In genomic region chr3:56471823-56472222, GRCm38 (mm10) we compare ENCODE assay signal across 27 mouse cellular contexts.
DNase-seq lines count a peak whose midpoint lies in the region; ATAC-seq and TF ChIP-seq lines count a peak whose summit lies in the region.
"Had no signal": no experiment of that assay in that cellular context is flagged by ENCODE, and none has a peak within 500 bp of the region (broad histone marks: within the 10 kb centered on the region; RNA-seq: fewer than 3 reads in every experiment).

No protein-coding gene starts in this region.

- TF ChIP-seq POLR2A in brain, embryonic 14.5 days (IDR thresholded peaks at IDR 0.05; ENCODE audit: borderline replicate concordance, extremely low read depth, insufficient read depth, insufficient read length, poor library complexity, severe bottlenecking), result no peak

- no peak overlapping the region for H3K4me3 ChIP-seq in forebrain, embryonic 12.5 days (replicated peaks)
- H3K4me3 ChIP-seq in forebrain, embryonic 13.5 days, result no peak overlapping the region
- H3K4me3 ChIP-seq in midbrain, embryonic 11.5 days (ENCODE audit: low read depth, low read length), result no peak overlapping the region
- no peak overlapping the region for H3K4me3 ChIP-seq in midbrain, embryonic 15.5 days
- no peak overlapping the region for H3K4me3 ChIP-seq in forebrain, embryonic 16.5 days (replicated peaks; ENCODE audit: low read length)
- H3K4me3 ChIP-seq: gastrocnemius, adult 2 months; hindbrain, embryonic 15.5 days; liver, embryonic 12.5 days; megakaryocyte, embryonic 14.5 days had no signal

- 28% methylated on average over 5 of the region's 5 CpGs for WGBS in forebrain, embryonic 12.5 days
- 19% methylated on average over 5 of the region's 5 CpGs for WGBS in forebrain, embryonic 13.5 days
- WGBS in midbrain, embryonic 11.5 days, result 34% methylated on average over 5 of the region's 5 CpGs
- 22% methylated on average over 5 of the region's 5 CpGs for WGBS in midbrain, embryonic 15.5 days
- 16% methylated on average over 5 of the region's 5 CpGs for WGBS in forebrain, embryonic 16.5 days

- no peak overlapping the region for H3K27ac ChIP-seq in forebrain, embryonic 12.5 days
- H3K27ac ChIP-seq in forebrain, embryonic 13.5 days, result no peak overlapping the region
- H3K27ac ChIP-seq in midbrain, embryonic 11.5 days (ENCODE audit: low read depth, low read length), result no peak overlapping the region
- no peak overlapping the region for H3K27ac ChIP-seq in midbrain, embryonic 15.5 days
- H3K27ac ChIP-seq in forebrain, embryonic 16.5 days (ENCODE audit: low read length), result 0 out of 2 replicates have a peak overlapping the region, but pooled peaks have one; percentile 4
- H3K27ac ChIP-seq: gastrocnemius, adult 2 months; hindbrain, embryonic 15.5 days; liver, embryonic 12.5 days had no signal

- ATAC-seq in forebrain, embryonic 12.5 days (ENCODE audit: low FRiP score), result no peak
- ATAC-seq in forebrain, embryonic 13.5 days, result no peak
- ATAC-seq in midbrain, embryonic 11.5 days (ENCODE audit: low FRiP score), result peak; percentile 28; the same call in 1 of the 2 replicates
- no peak for ATAC-seq in midbrain, embryonic 15.5 days (replicated peaks)
- no peak for ATAC-seq in forebrain, embryonic 16.5 days
- ATAC-seq: CD4-positive, CD25-positive, alpha-beta regulatory T cell, adult 4 months; liver, embryonic 12.5 days; liver, postnatal 0 days had no signal

- H3K4me2 ChIP-seq in forebrain, embryonic 12.5 days, result 0 out of 2 replicates have a peak overlapping the region, but pooled peaks have one; percentile 1
- H3K4me2 ChIP-seq in forebrain, embryonic 13.5 days, result no peak overlapping the region
- H3K4me2 ChIP-seq in midbrain, embryonic 11.5 days, result no peak overlapping the region
- H3K4me2 ChIP-seq in midbrain, embryonic 15.5 days, result no peak overlapping the region
- no peak overlapping the region for H3K4me2 ChIP-seq in forebrain, embryonic 16.5 days (ENCODE audit: low read length)
- H3K4me2 ChIP-seq: heart, embryonic 11.5 days; hindbrain, embryonic 15.5 days; liver, embryonic 12.5 days had no signal

- peaks cover 35% of the 10 kb centered on the region for H3K4me1 ChIP-seq in forebrain, embryonic 12.5 days
- peaks cover 44% of the 10 kb centered on the region for H3K4me1 ChIP-seq in forebrain, embryonic 13.5 days
- peaks cover 17% of the 10 kb centered on the region for H3K4me1 ChIP-seq in midbrain, embryonic 11.5 days (ENCODE audit: control insufficient read depth, insufficient read depth, low read length)
- H3K4me1 ChIP-seq in midbrain, embryonic 15.5 days, result peaks cover 22% of the 10 kb centered on the region
- H3K4me1 ChIP-seq in forebrain, embryonic 16.5 days (replicated peaks; ENCODE audit: control insufficient read depth, insufficient read depth, low read length), result peaks cover 28% of the 10 kb centered on the region
- H3K4me1 ChIP-seq: liver, embryonic 12.5 days; megakaryocyte, embryonic 14.5 days had no signal

- no peak for TF ChIP-seq CTCF in brain, embryonic 14.5 days (IDR thresholded peaks at IDR 0.05; ENCODE audit: borderline replicate concordance, extremely low read depth, insufficient read depth, insufficient read length)

- DNase-seq in midbrain, embryonic 11.5 days (ENCODE audit: low spot score, missing footprints), result no peak
- DNase-seq in brain, embryonic 14.5 days (ENCODE audit: low read depth), result peak; percentile 55
- DNase-seq in layer of hippocampus, postnatal 36 days, result no peak
- DNase-seq: adrenal gland, postnatal 36 days; cerebellum, adult 2 months; cerebellum, postnatal 14 days; gastrocnemius, adult 2 months; gastrocnemius, postnatal 36 days; heart, adult 18-20 months; heart, postnatal 36 days; kidney, adult 18-20 months; kidney, postnatal 36 days; left cerebral cortex, postnatal 4 days; liver, postnatal 0 days; lung, postnatal 36 days; right cerebral cortex, adult 18-20 months; spleen, adult 18-20 months; thymus, postnatal 25 days had no signal

- no peaks in the 10 kb centered on the region for H3K9me3 ChIP-seq in forebrain, embryonic 12.5 days
- H3K9me3 ChIP-seq in forebrain, embryonic 13.5 days (replicated peaks), result no peaks in the 10 kb centered on the region
- no peaks in the 10 kb centered on the region for H3K9me3 ChIP-seq in midbrain, embryonic 11.5 days (ENCODE audit: control insufficient read depth, low read length)
- H3K9me3 ChIP-seq in midbrain, embryonic 15.5 days, result no peaks in the 10 kb centered on the region
- H3K9me3 ChIP-seq in forebrain, embryonic 16.5 days (ENCODE audit: control insufficient read depth, low read length), result no peaks in the 10 kb centered on the region
- H3K9me3 ChIP-seq: hindbrain, embryonic 15.5 days; liver, embryonic 12.5 days had no signal

- H3K36me3 ChIP-seq in forebrain, embryonic 12.5 days (replicated peaks), result no peaks in the 10 kb centered on the region
- H3K36me3 ChIP-seq in forebrain, embryonic 13.5 days (ENCODE audit: poor library complexity, severe bottlenecking), result no peaks in the 10 kb centered on the region
- no peaks in the 10 kb centered on the region for H3K36me3 ChIP-seq in midbrain, embryonic 11.5 days (ENCODE audit: control insufficient read depth, insufficient read depth, low read length)
- H3K36me3 ChIP-seq in midbrain, embryonic 15.5 days (replicated peaks), result no peaks in the 10 kb centered on the region
- H3K36me3 ChIP-seq in forebrain, embryonic 16.5 days (ENCODE audit: control insufficient read depth, insufficient read depth), result no peaks in the 10 kb centered on the region
- H3K36me3 ChIP-seq: hindbrain, embryonic 15.5 days; liver, embryonic 12.5 days had no signal

- peaks cover 11% of the 10 kb centered on the region for H3K27me3 ChIP-seq in forebrain, embryonic 12.5 days
- H3K27me3 ChIP-seq in forebrain, embryonic 13.5 days, result peaks cover 9% of the 10 kb centered on the region; the same call in 1 of the 2 replicates
- no peaks in the 10 kb centered on the region for H3K27me3 ChIP-seq in midbrain, embryonic 11.5 days (ENCODE audit: control insufficient read depth, insufficient read depth, low read length)
- H3K27me3 ChIP-seq in midbrain, embryonic 15.5 days (replicated peaks), result no peaks in the 10 kb centered on the region
- no peaks in the 10 kb centered on the region for H3K27me3 ChIP-seq in forebrain, embryonic 16.5 days (replicated peaks; ENCODE audit: control insufficient read depth, insufficient read depth, low read length)
- H3K27me3 ChIP-seq: hindbrain, embryonic 15.5 days; liver, embryonic 12.5 days; megakaryocyte, embryonic 14.5 days had no signal

- no peak overlapping the region for H3K9ac ChIP-seq in forebrain, embryonic 12.5 days
- no peak overlapping the region for H3K9ac ChIP-seq in forebrain, embryonic 13.5 days
- H3K9ac ChIP-seq in midbrain, embryonic 11.5 days (ENCODE audit: low read length), result no peak overlapping the region
- H3K9ac ChIP-seq in midbrain, embryonic 15.5 days, result no peak overlapping the region
- no peak overlapping the region for H3K9ac ChIP-seq in forebrain, embryonic 16.5 days (replicated peaks; ENCODE audit: low read depth, low read length)
- H3K9ac ChIP-seq: hindbrain, embryonic 15.5 days; liver, embryonic 12.5 days; liver, postnatal 0 days had no signal
